Mouse (Mus musculus) cerebellum, postnatal 25 days (tissue): ENCODE data around the gene Gpr85.
A peak's percentile ranks its signal among the peaks of the same experiment; 100 is the strongest.
"Not testable (repeated sequence)": the region's sequence is repeated elsewhere in the genome, so short reads cannot be mapped to it uniquely, and the experiment has no call there.

Experiments used
- DNase-seq, 2 experiments: peaks; one replicate each; pipeline ENCODE4 v3.0.0; 2021; ENCODE audit warnings: mixed read lengths in 2 of 2

Gpr85 gene

GRCm38 (mm10) chr6:13839345-13840054, at the start of gene Gpr85:
Gene Gpr85, minus strand, starts transcription at chr6:13839942.
- peak; percentile 51 to 63 for DNase-seq

DNA sequence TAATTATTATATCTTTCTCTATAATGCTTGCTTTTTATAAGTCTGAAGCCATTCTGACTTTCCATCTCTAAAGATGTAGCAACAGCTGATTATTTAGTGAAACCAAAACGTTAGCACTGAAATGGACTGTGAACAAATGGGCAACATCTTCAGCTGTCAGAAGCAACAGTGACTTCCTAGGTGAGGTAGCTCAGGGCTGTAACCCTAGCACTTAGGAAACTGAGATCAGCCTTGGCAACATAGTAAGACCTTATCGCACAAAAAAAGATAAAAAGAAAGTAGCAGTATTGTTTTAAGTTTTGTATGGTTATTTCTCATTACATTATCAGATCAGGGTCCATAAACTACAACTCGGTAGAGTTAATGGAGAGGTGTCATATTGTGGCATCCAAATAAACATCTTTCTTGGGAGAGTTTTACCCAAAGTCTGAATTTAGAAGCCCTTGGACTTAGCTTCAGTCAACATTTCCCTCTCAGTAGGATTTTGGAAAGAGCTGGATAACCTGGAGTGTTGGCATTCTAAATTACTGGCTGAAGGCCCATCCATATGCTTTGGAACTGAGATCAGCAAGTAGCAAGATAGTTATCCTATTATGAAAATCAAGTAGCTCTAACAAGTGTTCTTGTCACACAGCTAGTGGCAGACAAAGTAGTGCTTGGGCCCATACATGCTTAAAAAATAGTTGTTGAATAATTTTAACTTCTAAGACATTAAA, 45.3 kb upstream of the Gpr85 start:
- DNase-seq: peak; percentile 79 to 85

GRCm38 (mm10) chr6:13882919-13883318, 43.2 kb upstream of the Gpr85 start:
- no peak for DNase-seq

DNA sequence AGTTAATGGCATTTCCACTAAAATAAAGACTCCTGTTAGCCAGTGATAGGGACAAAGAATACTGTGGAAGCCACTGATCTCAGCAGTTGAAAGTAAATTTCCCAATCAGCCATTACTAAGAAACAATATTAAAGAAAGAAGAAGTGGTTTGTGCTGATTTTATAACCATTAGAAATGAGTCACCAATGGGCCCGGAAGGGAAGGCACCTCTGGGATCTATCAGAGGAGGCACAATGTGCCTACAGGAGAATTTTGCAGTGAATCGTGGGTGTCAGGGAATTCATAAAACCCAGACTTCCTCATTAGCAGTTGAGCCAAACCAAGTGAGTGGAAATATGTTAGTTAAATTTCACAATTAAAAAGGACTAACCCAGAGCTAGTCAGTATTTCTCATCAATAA, 34.2 kb upstream of the Gpr85 start:
- no peak for DNase-seq

GRCm38 (mm10) chr6:13872076-13872475, 32.3 kb upstream of the Gpr85 start:
- DNase-seq: no peak

DNA sequence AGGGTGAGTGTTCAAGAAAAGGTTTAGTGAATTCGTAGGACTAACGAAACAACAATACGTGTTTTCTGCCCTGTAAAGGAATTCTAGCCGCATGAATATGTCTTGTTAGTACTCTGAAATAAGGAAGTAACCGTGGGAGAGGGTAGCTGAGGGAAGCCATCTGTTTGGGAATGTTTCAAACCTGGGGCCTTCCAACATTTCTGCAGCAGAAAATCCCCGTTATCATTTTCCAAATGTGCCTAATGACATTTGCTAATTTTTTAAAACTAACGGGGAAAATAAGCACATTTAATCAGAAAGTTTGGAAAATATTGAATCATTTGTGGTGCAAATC, 31.9 kb upstream of the Gpr85 start:
- no peak for DNase-seq

DNA sequence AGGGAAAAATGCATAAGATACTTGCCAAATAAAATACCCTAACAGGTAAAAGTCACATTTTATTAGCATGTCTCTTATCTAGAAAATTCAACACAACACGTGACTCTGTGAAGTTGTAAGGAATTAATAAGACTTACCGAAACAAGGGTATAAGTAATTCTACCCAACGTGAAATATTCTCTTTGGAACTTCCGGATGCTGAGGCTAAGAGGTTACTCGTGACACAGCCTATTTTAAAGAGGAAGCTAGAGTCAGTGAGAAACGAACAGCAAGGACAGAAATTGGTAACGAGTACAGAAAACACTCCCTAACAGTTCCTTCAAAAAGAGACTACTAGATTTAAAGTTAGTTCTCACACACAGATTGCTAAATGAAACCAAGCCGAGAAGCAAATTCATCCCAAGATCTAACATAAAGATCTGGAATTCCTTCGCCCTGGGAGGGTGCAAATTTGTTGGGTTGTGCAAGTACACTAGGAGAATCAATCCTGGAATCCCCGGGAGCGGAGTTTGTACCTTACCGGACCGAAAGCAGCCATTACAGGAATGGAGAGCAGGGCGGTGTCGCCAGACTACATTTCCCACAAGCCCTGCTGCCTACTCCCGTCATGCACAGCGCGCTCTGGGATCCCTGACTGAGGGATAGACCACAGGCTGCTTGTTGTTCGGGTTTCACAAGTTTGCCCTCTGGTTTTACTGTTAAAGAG, 31.3 kb upstream of the Gpr85 start, which contains the start of gene 2610001J05Rik:
Gene 2610001J05Rik (minus strand): TSS at position 600 of the 706 bp plus-strand sequence.
- peak; percentile 89 to 93 for DNase-seq

DNA sequence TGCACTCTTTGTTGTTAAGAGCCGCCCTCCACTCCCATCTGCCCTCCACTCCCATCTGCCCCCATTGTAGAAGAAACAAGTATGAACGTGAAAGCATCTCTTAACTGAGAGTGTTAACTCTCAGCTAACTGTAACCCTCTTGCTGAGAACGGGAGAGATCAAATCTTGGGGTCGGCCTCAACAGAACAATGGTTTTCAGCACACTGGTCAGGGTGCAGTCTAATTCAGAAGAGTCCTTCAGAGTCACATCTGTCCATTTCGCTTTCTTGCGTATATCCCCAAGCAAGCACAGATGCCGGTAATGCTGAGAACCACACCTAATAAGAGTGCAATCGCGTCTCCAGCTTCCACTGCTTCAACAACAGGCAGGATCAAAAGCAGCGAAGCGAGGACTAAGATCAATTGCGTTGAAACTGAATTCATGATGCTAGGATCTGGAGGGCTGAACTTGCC, 30.6 kb upstream of the Gpr85 start:
- peak; percentile 20 to 32 for DNase-seq

DNA sequence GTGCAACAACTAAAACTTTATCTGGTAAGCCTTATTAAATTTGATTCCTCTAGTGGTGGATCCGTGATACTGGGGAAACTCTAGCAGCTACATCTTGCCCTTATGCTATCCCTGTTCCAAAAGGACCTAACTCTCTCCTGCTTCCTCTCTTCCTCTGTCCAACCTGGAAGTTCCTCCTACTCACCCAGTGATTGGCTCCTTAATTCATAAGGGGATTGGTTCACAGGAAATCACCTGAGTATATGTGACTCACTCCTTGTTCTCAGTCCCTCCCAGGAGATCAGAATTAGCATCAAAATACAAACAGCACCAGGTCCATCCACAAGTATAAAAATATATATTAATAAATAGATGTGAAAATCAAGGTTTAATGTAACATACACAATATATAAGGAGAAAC, 20.9 kb upstream of the Gpr85 start:
- DNase-seq: no peak

GRCm38 (mm10) chr6:13859877-13860585, 20.3 kb upstream of the Gpr85 start:
- DNase-seq: no peak

- no peak for DNase-seq
Observed at GRCm38 (mm10) chr6:13854230-13854629, 14.5 kb upstream of the Gpr85 start.

GRCm38 (mm10) chr6:13853244-13853643, 13.5 kb upstream of the Gpr85 start:
- no peak for DNase-seq

GRCm38 (mm10) chr6:13846031-13846430, 6.3 kb upstream of the Gpr85 start:
- DNase-seq: not testable (repeated sequence)

DNA sequence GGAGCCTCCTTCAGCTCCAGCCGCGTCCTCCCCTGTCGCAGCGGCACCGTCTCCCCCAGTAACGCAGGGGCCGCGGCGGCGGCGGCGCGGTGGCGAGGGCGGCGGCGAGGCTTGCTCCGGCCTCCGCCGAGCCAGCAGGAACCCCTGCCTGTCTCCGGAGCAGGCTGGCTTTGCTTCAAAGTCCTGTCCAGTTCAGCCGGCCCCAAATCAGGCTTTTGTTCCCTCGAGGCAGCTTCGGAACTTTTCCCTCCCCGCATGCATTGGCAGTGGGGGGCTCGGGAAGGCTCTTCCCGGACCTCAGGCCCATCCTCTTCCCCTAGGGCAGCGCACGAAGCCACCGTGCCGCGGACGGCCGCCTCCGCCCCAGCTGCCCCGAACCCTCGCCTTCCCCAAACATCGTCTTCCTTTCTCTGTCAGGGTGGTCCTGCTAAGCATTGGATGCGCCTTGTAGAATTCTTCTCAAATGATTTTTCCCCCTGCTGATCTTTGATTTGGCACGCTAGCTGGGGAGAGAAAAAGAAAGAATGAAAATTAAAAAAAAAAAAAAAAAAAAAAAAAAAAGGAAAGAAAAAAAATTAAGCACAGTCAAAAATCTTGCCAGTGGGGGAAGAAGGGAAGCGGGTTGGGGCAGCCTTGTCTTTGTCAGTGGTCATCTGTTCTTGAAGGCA, 931 bp downstream of the Gpr85 start:
- peak; percentile 89 to 90 for DNase-seq

DNA sequence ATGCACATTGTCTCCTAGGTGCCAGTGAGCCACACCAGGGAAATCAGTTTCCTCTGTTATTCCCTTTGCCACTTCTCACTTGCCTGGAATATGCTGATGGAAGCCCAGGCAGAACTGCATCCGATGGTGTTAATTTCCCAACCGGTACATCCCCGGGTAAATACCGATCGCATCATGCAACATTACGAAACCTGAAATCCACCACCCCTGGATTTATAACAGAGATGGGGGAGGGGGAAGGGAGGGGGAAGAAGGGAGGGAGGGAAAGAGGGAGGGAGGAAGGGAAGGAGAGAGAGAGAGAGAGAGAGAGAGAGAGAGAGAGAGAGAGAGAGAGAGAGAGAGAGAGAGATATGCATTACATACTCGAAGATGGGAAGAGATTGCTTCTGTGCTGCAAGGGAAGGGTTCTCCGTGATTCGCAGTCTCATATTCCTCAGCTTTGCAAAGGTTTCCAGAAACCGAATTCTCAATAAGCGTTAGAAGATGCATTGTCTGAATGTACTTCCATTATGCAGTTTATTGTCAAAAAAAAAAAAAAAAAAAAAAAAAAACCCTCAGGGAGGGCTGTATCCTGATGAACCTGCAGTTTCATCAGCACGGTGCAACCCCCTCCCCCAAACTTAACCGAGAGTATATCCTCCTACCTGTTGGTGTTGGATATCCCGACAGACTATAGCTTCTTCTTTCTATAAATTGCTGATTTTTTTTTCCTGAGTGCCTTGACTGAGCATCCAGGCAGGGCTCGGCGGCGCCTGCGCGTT, 1.6 kb downstream of the Gpr85 start:
- peak; percentile 59 to 64 for DNase-seq

GRCm38 (mm10) chr6:13836967-13837570, 2.7 kb downstream of the Gpr85 start:
- DNase-seq: peak; percentile 23 to 38

DNA sequence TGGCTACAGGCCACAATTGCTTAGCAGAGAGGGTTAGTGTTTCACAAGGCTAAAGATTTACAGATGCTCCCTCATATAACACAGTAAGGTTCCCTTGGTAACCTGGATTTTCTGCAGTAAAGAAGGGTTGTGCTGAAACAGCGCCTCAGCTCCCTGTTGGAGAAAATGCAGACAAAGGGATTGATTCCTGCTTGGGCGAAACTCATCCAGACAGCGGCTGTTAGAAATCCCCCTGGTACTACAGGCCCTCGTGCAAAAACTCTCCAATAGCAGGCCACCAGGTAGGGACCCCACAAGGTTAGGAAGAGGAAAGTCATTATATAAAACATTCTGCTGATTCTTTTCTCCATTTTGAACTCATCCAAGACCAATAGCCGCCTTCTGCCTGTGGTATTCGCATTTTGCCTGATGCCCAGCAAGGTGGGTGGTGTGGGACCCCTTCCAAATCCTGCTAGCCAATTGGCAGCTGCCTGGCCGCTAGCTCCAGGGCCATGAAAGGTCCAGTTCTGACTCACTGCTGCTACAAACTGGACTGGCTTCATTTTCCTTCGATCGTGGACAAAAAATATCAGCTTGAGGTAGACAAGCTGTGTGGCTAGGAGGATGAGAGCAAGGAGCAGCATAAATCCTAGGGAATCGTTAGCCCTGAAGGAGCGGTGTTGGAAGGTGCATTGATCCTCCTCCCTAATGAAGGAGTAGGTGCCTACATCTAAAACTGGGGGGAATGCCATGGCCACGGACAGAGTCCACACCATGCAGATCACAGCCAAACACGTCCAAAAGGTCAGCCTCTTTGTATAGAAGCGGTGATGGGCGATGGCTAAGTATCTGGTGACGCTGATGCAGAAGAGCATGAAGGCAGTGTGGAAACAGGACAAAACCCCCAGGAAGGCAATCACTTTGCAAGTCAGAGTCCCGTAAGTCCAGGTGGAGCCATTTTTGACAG, 3.7 kb downstream of the Gpr85 start:
- DNase-seq: peak; percentile 85 to 90

DNA sequence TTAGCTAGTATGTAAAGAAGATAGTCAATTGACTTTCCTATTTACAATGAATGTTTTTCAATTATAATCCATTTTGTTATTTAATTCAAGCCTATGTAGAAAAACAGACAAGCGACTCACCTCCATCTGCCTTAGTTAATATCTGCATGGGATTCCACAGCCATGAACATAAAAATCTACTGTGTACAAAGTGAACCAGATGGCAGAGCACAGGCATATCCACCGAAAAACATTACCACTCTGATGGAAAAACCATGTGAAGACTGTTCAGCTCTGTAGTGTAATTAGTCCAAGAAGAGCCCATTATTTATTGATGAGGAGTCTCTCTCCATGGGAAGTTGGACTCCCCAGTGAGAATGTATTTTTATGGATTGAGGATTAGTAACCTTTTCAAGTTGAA, 7.0 kb downstream of the Gpr85 start:
- no peak for DNase-seq

DNA sequence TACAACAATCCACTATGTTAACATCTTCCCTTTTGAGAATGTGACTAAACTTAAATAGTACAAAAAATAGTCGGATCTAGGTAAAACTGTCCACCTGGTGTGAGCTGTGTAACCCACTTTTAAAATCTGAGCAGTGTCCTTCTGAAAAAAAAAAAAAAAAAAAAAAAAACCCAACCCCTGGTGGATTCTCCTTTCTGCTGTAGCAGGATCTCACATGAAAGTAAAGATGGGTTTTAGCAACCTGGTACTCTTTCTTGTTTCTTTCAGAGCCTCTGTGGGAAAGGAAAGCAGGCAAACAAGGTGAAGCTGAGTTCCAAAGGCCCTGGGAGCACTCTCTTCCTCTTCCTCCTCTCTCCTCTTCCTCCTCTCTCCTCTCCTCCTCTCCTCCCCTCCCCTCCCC, 10.9 kb downstream of the Gpr85 start:
- DNase-seq: no peak

DNA sequence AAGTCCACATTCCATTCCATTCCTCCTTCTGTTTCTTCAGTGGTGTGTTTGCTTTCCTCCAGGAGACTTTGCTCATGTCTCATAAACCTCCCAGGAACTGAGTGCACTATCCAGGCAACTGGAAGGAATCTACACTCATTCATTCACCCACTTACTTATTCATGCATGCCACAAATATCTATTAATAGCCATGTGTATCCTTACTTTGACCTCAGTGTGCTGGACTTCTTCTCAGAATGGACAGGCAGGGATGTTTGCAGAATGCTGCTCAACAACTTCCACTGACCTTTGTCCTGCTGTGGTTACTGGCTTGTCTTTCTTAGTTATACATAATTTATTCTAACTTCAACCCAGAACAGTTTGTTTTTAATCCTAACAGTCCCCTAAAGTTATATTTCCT, 23.1 kb downstream of the Gpr85 start:
- DNase-seq: no peak
